Mouse (Mus musculus): ENCODE measurements around the gene Myo18b.

DNA sequence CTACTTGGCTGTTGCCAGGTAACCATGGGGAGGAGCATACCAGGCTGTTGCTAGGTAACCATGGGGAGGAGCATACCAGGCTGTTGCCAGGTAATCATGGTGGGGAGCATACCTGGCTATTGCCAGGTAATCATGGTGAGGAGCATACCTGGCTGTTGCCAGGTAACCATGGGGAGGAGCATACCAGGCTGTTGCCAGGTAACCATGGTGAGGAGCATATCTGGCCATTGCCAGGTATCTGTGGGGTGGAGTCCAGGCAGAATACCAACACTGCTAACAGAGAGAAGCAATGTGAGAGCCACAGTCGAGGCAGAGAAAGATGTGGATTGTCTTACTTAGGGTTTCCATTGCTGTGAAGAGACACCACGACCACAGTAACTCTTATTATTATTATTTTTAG is 250.6 kb downstream of the Myo18b start:
- TF ChIP-seq GATA1 (IDR thresholded peaks at IDR 0.05; ENCODE audit: borderline replicate concordance, low read length) (no peak), GATA2 (IDR thresholded peaks at IDR 0.05; ENCODE audit: borderline replicate concordance, low read depth, low read length) (no peak), CTCF (IDR thresholded peaks at IDR 0.05; ENCODE audit: low read depth, low read length) (no peak), TAL1 (conservative IDR thresholded peaks at IDR 0.05; ENCODE audit: low read depth, low read length) (no peak)

Data from G1E (cell line).